Mouse (Mus musculus) adrenal gland, postnatal 14 days (tissue): ENCODE results near the gene Olfr554. TPM values are rescaled to one million over a fixed set of nuclear protein-coding genes. Genes with fewer than 3 reads are reported as not detected.
"Not testable (repeated sequence)": the region's sequence is repeated elsewhere in the genome, so short reads cannot be mapped to it uniquely, and the experiment has no call there.

ENCODE experiments used
- DNase-seq: peaks from one replicate; pipeline ENCODE4 v3.0.0; 2021; ENCODE audit warnings: mixed read lengths
- long read RNA-seq, 2 experiments: library from polyadenylated mRNA; stranded (forward); transcript quantifications; one replicate each; pipeline ENCODE4 v2.0.0; 2021
- total RNA-seq: library from RNA; stranded (reverse); gene quantifications from 2 replicates; pipeline ENCODE4 v1.2.3, GENCODE M21; 2021

Olfr554 gene
- total RNA-seq = not detected in 2 replicates
- long read RNA-seq, experiment 1 = 0 reads
- long read RNA-seq, experiment 2 = 0 reads

GRCm38 (mm10) chr7:102638132-102638531, at the start of gene Olfr554:
Gene Olfr554 (plus strand): TSS chr7:102638432.
- DNase-seq = no peak

GRCm38 (mm10) chr7:102591786-102592185, 46.4 kb upstream of the Olfr554 start, which contains the start of gene Olfr551:
Gene Olfr551 (minus strand): TSS chr7:102591886.
- no peak for DNase-seq

- no peak for DNase-seq
Observed at GRCm38 (mm10) chr7:102597378-102598031, 40.7 kb upstream of the Olfr554 start, which contains the start of gene Olfr552. Gene Olfr552 (plus strand): TSS chr7:102597770.

GRCm38 (mm10) chr7:102618118-102618517, 20.1 kb upstream of the Olfr554 start, which contains the start of gene Olfr553:
Gene Olfr553 (minus strand): TSS chr7:102618218.
- DNase-seq = no peak

- no peak for DNase-seq
Observed at GRCm38 (mm10) chr7:102619608-102620007, 18.6 kb upstream of the Olfr554 start.

GRCm38 (mm10) chr7:102620368-102620767, 17.9 kb upstream of the Olfr554 start:
- DNase-seq = not testable (repeated sequence)

- peak; percentile 72 for DNase-seq
Observed at GRCm38 (mm10) chr7:102636665-102637064, 1.6 kb upstream of the Olfr554 start.

- DNase-seq = not testable (repeated sequence)
Observed at GRCm38 (mm10) chr7:102644945-102645344, 6.7 kb downstream of the Olfr554 start.

GRCm38 (mm10) chr7:102658523-102658922, 20.3 kb downstream of the Olfr554 start, which contains the start of gene Olfr555:
Gene Olfr555 (plus strand): TSS chr7:102658823.
- no peak for DNase-seq

- no peak for DNase-seq
Observed at GRCm38 (mm10) chr7:102664599-102664998, 26.4 kb downstream of the Olfr554 start, which contains the start of gene Olfr556. Gene Olfr556 (plus strand): TSS chr7:102664899.

GRCm38 (mm10) chr7:102665378-102665777, 27.1 kb downstream of the Olfr554 start:
- peak; percentile 10 for DNase-seq

- DNase-seq = no peak
Observed at GRCm38 (mm10) chr7:102676225-102676624, 38.0 kb downstream of the Olfr554 start.

GRCm38 (mm10) chr7:102681916-102682315, 43.7 kb downstream of the Olfr554 start:
- no peak for DNase-seq

GRCm38 (mm10) chr7:102686944-102687501, 48.8 kb downstream of the Olfr554 start, which contains the start of gene Trim68:
Gene Trim68 (minus strand): TSS chr7:102687327.
- peak; percentile 94 for DNase-seq

Other genes starting within 250 kb of the Olfr554 start
- gene Rrm1, start 196.7 kb upstream of the Olfr554 start, total RNA-seq = 41.7 and 42.2 TPM in 2 replicates
- gene Olfr543, start 156.8 kb upstream of the Olfr554 start, total RNA-seq = not detected in 2 replicates
- not detected in 2 replicates for gene Olfr544, start 150.1 kb upstream of the Olfr554 start, total RNA-seq
- gene Olfr545, start 138.9 kb upstream of the Olfr554 start, total RNA-seq = not detected in 2 replicates
- gene Olfr547, start 103.7 kb upstream of the Olfr554 start, total RNA-seq = not detected in 2 replicates
- not detected in 2 replicates for gene Olfr548-ps1, start 97.5 kb upstream of the Olfr554 start, total RNA-seq
- gene Olfr549, start 88.6 kb upstream of the Olfr554 start, total RNA-seq = not detected in 2 replicates
- gene Trim21, start 72.9 kb upstream of the Olfr554 start, total RNA-seq = 12.3 and 12.5 TPM in 2 replicates
- gene Olfr550, start 67.0 kb upstream of the Olfr554 start, total RNA-seq = not detected in 2 replicates
- gene Olfr551, start 46.5 kb upstream of the Olfr554 start, total RNA-seq = not detected in 2 replicates
- gene Olfr552, start 40.7 kb upstream of the Olfr554 start, total RNA-seq = 0.11 TPM in 1 of 2 replicates, not detected in the other
- not detected in 2 replicates for gene Olfr553, start 20.2 kb upstream of the Olfr554 start, total RNA-seq
- not detected in 2 replicates for gene Olfr555, start 20.4 kb downstream of the Olfr554 start, total RNA-seq
- gene Olfr556, start 26.5 kb downstream of the Olfr554 start, total RNA-seq = not detected in 2 replicates
- 9.4 and 10.3 TPM in 2 replicates for gene Trim68, start 48.9 kb downstream of the Olfr554 start, total RNA-seq
- gene Olfr557, start 57.5 kb downstream of the Olfr554 start, total RNA-seq = not detected in 2 replicates
- 1.1 and 1.4 TPM in 2 replicates for gene Olfr558, start 63.8 kb downstream of the Olfr554 start, total RNA-seq
- gene Olfr33, start 80.6 kb downstream of the Olfr554 start, total RNA-seq = not detected in 2 replicates
- gene Olfr559, start 89.1 kb downstream of the Olfr554 start, total RNA-seq = not detected in 2 replicates
- not detected in 2 replicates for gene Olfr560, start 120.9 kb downstream of the Olfr554 start, total RNA-seq
- gene Olfr78, start 121.0 kb downstream of the Olfr554 start, total RNA-seq = 0.82 and 1.8 TPM in 2 replicates
- gene Olfr561, start 132.8 kb downstream of the Olfr554 start, total RNA-seq = not detected in 2 replicates
- not detected in 2 replicates for gene Olfr564, start 165.0 kb downstream of the Olfr554 start, total RNA-seq
- not detected in 2 replicates for gene Olfr566, start 220.3 kb downstream of the Olfr554 start, total RNA-seq
- gene Olfr568, start 238.7 kb downstream of the Olfr554 start, total RNA-seq = not detected in 2 replicates